Mouse (Mus musculus): Measurements from ENCODE around the gene Aimp2. TPM values are rescaled to one million over a fixed set of nuclear protein-coding genes. Genes with fewer than 3 reads are reported as not detected.

The Aimp2 gene
- total RNA-seq, 4 experiments from 2014 or later: 28.6 to 31.3 (median 29.1) TPM

- DNase-seq (ENCODE audit: low spot score in 2 of 2): no peak
These were observed 5.8 kb downstream of the Aimp2 start for GRCm38 (mm10) chr5:143903813-143904212.

GRCm38 (mm10) chr5:143902111-143902510 lies 7.5 kb downstream of the Aimp2 start:
- peak in 1 of 2 experiments; percentile 40 for DNase-seq (ENCODE audit: low spot score in 2 of 2)

DNA sequence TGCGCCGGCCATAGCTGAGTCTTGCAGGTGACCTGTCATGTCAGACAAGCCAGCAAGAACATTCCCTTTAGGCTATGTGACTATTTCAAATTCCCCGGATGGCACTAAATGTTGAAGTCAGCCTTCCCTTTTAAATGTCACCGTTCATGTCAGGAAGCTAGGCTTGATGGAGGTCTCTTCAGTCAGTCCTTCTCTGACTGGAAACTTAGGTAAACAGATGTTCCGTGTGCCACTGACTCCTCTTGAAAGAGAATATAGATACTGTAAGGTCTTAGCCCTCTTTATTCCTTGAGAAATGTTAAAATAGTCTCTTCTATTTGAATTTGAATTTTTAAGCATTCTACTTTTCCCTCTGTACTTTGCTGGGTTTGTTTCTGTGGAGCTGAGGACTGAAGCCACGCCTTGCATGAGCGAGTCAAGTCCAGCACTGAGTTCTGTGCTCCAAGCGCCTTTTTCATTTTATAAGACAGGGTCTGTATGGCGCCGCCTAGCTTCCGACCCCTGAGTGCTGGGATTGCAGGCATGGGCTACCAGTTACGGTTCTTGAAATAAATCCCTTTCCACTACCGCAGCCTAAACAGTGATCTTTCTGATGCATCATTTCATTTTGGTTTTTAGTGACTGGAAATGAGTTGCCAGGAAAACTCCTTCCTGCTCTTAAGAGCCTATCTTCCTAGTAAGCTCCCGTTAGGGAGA lies 11.9 kb downstream of the Aimp2 start, which contains the start of gene Ankrd61:
TSS of gene Ankrd61 (minus strand) at position 51 of the 696 bp plus-strand sequence.
- no peak for DNase-seq (ENCODE audit: low spot score in 2 of 2)

DNA sequence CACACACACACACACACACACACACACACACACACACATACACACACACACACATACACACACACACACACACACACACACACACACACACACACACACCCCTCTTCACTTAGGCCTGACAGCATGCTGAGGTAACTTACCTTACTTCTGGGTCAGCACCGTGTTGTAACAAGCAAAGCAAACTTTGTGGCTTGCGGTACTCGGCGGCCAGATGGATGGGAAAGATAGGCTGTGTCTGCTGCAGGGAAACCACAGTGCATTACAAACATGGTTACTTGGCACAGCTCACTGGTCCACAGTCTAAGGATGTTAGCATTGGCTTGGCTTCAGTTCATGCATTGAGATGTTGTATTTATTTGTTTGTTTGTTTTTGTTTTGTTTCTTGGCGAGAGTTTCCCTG lies 16.3 kb downstream of the Aimp2 start:
- no peak for DNase-seq (ENCODE audit: low spot score in 2 of 2)

GRCm38 (mm10) chr5:143892255-143892886 lies 17.3 kb downstream of the Aimp2 start:
- no peak for DNase-seq (ENCODE audit: low spot score in 2 of 2)

DNA sequence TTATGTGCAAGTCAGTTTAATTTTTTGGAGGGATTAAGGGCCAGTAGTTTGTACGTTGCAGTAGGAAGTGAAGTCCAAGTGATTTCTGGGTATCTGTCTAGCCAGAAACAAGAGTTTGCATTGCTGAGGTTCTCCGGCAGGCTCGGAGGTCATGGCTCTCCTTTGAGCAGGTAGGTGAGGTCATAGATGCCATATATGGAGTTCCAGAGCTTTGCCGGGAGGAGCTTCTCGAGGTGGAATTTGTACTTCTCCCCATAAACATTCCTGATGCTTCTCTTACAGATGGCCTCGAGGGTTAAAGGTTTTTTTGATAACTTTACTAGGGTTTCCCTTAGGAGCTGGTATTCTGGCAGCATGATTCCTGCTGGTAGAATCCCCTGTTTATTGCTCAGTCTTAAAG lies 18.9 kb downstream of the Aimp2 start:
- DNase-seq (ENCODE audit: low spot score in 2 of 2): no peak

GRCm38 (mm10) chr5:143885274-143885673 lies 24.4 kb downstream of the Aimp2 start:
- no peak for DNase-seq (ENCODE audit: low spot score in 2 of 2)

GRCm38 (mm10) chr5:143874571-143874970 lies 35.1 kb downstream of the Aimp2 start:
- DNase-seq (ENCODE audit: low spot score in 2 of 2): no peak

DNA sequence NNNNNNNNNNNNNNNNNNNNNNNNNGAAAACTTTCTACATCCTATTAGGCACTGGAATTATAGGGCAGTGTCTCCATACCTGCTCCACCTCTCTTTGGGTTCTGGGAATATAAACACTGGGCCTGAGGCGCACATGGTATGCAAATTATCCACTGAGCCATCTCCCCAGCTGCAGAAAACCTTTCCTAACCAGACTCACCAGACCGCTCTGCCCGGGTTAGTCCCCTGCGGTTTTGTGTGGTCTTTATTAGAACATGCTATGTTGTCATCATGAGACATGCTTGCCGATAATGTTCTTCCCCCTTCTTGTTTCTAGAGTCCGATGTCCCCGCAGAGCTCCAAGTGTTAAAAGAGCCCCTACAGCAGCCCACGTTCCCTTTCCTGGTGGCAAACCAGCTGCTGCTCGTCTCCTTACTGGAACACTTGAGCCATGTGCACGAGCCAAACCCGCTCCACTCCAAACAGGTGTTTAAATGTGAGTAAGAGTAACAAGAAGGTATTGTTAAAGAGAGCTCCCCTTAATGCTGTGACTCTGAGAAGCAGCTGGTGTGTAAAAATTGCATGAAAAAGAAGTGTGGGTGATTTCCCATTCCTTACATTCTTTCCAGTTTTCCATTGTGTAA lies 38.0 kb downstream of the Aimp2 start:
- DNase-seq (ENCODE audit: low spot score in 2 of 2): no peak

Other genes with a start within 250 kb of the Aimp2 start
- 10 to 100 TPM; 20.6 to 24.0 (median 21.4) TPM for gene Usp42, start 177.6 kb downstream of the Aimp2 start, total RNA-seq (2022)
- 10 to 100 TPM; 41.5 to 49.6 (median 43.1) TPM for gene Eif2ak1, start 92.1 kb downstream of the Aimp2 start, total RNA-seq (2022)
- not detected for gene Ankrd61, start 12.2 kb downstream of the Aimp2 start, total RNA-seq (2022)
- 10 to 100 TPM; 18.8 to 22.0 (median 20.8) TPM for gene Pms2, start 117 bp upstream of the Aimp2 start, total RNA-seq (2022)
- 1 to 10 TPM in 3 of 4 experiments, under 1 TPM in 1; 0.57 to 2.2 (median 1.9) TPM for gene Gm42421, start 18.3 kb upstream of the Aimp2 start, total RNA-seq (2022)
- gene Rsph10b, start 23.2 kb upstream of the Aimp2 start, total RNA-seq (2022): 1 to 10 TPM; 4.1 to 4.3 (median 4.2) TPM
- gene Ccz1, start 105.0 kb upstream of the Aimp2 start, total RNA-seq (2022): 10 to 100 TPM; 38.1 to 41.0 (median 38.6) TPM
- gene Ocm, start 116.8 kb upstream of the Aimp2 start, total RNA-seq (2022): not detected
- gene Lmtk2, start 190.6 kb upstream of the Aimp2 start, total RNA-seq (2022): 100 to 1,000 TPM in 2 of 4 experiments, 10 to 100 TPM in 2; 76.3 to 105 (median 90.6) TPM